Mouse (Mus musculus) layer of hippocampus, postnatal 10 days (tissue): ENCODE measurements at regions not wholly inside any gene's neighbourhood (a gene's known extent, or its start where the extent isn't known, plus 50 kb on each side); places are given as distances from the start of the nearest gene placed in this dataset.

ENCODE experiments used
- DNase-seq, 2 experiments: peaks; one replicate each; pipeline ENCODE4 v3.0.0; 2021; ENCODE audit warnings: low spot score in 2 of 2

DNA sequence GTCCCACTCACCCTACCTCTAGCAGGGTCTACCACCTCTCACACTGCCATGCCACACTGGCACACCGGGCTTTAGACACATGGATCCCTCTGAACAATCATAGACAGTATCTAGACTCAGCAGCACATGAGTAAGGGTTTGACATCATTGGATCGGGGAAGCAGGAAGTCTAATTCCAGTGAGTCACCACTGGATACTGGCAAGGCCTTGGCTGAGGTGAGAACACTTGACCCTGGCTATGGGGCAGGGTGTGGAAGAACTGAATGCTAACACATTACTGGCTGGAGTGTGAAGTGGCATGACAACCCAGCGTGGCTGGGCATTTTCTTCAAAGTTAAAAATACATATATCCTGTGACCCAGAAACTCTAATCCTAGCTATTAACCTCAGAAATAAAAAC is 114.4 kb downstream of the H2afy start:
- no peak for DNase-seq

DNA sequence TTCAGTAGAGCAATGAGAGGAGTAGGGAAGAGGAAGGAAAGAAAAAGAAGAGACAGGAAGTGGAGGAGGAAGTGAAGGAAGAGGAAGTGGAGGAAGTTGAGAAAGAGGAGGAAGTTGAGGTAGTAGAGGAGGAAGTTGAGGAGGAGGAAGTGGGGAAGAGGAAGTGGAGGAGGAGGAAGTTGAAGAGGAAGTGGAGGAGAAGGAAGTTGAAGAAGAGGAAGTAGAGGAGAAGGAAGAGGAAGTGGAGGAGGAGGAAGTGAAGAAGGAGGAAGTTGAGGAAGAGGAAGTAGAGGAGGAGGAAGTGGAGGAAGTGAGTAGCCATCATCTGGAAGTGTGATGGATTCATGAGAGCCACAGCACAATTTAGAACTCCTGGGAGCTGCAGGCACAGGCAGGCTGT is 122.2 kb downstream of the H2afy start:
- DNase-seq, result no peak

- no peak for DNase-seq
Measured at GRCm38 (mm10) chr13:56010416-56010815, 125.7 kb downstream of the H2afy start.

GRCm38 (mm10) chr13:56006827-56007226 is 129.3 kb downstream of the H2afy start:
- no peak for DNase-seq

DNA sequence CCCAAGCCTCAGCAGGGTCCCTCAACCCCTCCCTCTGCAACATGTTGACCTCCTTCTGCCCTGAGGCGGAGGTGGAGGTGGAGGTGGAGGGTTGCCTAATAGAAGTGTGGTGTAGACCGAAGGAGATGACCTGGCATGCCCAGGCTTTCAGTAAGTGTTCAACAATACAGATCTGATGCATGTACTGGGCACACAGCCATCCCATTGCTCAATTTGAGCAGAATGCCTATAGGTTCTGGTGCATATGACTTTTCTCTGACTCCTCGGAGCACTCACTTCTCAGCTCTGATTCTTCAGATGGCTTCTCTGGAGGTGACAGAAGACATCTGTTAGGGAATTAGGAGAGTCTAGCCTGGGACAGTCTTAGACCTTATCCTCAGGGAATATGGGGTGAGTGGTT is 130.4 kb downstream of the H2afy start:
- DNase-seq, result no peak

GRCm38 (mm10) chr13:56003724-56004393 is 132.3 kb downstream of the H2afy start:
- no peak for DNase-seq

DNA sequence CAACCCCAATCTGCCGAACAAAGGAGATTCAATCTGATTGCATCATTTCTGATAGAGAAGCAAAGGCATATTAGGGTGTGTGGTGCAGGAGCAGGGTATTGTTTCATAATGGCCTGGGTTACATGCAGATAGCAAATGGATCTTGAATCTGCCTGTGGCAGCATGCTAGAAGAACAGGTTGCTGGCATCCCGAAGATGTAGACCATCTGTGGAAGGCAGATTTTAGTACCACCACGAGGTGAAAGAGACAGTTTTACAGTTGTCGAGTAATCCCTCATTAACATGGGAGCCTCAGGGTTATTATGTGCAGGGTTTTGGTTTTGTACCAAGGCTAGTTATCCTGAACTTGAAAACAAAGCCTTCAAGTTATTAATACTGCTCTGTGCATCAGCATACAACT is 140.9 kb downstream of the H2afy start:
- peak in 1 of 2 experiments; percentile 52 for DNase-seq

GRCm38 (mm10) chr13:55994460-55994859 is 141.7 kb downstream of the H2afy start:
- DNase-seq, result no peak

DNA sequence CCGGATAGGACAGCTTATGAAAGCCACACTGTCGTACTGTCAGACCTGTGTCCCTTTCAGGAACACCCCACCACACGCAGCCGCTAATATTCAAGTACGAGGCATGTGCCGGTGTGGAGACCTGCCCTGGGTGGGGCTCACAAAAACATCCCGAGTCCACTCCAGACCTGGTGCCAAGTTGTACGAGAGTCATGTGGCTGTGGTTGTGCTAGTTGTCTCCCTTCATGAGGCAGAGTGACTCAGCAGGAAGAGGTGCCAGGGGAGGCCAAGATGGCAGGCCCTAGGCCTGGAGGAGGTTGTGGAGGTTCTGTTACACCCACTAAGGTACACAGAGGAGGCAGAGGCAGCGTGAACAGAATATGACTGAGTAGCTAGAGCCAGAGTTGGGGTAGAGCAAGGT is 143.5 kb downstream of the H2afy start:
- no peak for DNase-seq

DNA sequence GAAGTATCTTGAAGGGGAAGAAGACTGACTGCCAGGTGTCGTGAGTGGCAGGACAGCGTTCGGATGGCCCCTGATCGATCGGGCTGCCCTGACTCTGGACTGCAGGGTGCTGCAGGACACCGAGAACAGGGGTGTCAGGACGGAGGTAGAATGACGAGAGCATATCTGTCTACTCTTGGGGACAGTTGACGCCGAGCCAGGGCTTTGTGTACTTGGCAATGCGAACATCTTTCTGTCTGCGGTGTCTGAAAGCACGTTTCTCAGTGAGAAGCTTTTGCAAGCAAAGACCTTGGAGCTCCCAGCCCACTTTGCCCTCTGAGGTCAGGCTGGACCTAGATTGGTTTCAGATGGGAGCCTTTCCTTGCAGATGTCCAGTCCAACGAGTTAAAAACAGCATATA is 144.9 kb downstream of the H2afy start:
- DNase-seq, result no peak

GRCm38 (mm10) chr13:55990186-55990585 is 146.0 kb downstream of the H2afy start:
- no peak for DNase-seq

- DNase-seq, result no peak
Measured at GRCm38 (mm10) chr13:55989401-55989800, 146.8 kb downstream of the H2afy start.

DNA sequence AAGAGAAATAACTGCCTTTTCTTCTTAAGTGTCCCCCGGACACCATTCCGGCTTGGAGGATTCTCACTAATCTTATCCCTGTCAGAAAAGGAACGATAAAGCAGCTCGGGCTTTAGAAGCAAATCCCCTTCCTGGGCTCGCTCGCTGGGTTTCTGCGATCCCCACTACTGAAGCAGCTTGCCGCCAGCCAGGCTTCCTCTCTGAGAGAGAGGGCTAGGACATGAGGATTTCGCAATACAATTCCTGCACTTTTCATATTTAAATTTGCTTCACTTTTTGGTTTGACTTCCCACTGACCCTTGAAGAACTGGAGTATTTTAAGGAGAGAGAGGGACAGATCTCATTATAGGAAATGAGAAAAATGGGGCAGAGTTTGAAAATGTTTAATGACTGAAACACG is 149.4 kb upstream of the Pitx1 start:
- no peak for DNase-seq

DNA sequence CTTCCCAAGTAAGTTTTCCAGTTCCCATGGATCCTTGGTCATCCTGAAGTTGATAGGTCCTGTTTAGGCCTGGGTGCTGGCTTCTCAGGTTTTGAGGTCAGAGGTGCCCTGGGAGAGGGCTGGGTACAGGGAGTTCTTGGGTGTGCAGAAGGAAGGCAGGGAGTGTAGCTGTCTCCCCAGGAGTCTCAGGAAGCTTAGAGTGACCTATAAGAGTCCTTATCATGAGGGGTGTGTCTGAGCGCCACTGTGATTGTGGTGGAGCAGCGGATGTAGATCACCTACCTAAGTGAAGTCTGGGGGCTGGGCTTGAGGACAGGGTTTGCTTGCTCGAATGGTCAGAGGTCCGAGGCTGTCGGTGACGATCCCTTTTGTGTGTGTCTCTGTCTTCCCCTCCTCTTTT is 148.8 kb upstream of the Pitx1 start:
- no peak for DNase-seq

- no peak for DNase-seq
Measured at GRCm38 (mm10) chr13:55983851-55984250, 147.9 kb upstream of the Pitx1 start.

DNA sequence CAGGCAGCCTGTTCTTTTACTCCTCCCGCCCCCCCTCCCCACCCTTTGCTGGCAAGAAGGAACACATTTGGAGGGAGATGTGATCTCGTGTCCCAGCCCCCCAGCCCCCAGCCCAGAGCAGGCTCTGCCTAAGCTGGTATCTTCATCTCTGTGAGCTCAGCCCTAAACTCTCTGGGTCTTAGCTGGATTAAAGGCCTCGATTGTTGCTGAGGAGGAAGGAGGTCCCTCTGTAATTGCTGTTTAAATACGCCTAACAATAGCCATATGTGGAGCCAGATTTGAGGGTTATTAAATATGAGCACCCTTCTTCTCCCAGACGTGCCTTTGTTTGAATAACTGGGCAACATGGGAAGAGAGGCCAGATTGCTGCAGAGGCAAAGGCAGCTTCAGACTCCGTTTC is 145.0 kb upstream of the Pitx1 start:
- DNase-seq, result no peak

GRCm38 (mm10) chr13:55977902-55978301 is 141.9 kb upstream of the Pitx1 start:
- DNase-seq, result no peak

GRCm38 (mm10) chr13:55976911-55977381 is 141.0 kb upstream of the Pitx1 start:
- DNase-seq, result no peak

DNA sequence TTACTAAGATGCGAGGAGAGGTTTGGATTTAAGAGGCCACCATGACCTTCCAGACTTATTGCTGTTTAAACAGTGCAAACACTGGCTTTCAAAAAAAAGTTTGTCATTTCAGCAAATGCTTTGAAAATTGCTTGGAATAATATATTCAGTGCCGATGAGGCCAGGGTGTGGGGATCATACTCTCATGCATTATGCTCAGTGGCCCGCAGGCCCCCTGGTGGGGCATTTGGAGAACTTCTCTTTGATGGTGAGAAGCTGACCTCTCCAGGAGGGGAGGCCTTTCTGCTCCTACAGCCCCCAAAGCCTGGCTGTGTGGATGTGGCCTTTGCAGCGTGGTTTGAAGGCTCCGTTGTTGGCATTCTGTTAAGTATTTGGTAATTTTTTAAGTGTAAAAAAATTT is 138.1 kb upstream of the Pitx1 start:
- DNase-seq, result no peak

- no peak for DNase-seq
Measured at GRCm38 (mm10) chr13:55970687-55971086, 134.7 kb upstream of the Pitx1 start.

DNA sequence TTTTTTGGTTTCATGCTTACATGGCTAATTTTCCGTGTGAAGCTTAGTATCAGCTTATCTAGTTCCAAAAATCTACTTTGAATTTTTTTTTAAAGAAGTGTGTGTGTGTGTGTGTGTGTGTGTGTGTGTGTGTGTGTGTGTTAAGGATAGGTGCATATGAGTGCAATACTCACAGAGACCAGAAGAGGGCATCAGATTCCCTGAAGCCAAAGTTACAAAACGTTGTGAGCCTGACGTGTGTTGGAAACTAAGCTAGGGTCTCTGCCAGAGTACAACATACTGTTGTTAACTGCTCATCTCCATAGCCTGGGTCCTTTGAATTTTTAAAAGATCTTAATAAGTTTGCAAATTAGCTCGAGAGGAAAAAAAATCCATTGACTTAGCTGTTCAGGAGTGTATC is 133.5 kb upstream of the Pitx1 start:
- no peak for DNase-seq

DNA sequence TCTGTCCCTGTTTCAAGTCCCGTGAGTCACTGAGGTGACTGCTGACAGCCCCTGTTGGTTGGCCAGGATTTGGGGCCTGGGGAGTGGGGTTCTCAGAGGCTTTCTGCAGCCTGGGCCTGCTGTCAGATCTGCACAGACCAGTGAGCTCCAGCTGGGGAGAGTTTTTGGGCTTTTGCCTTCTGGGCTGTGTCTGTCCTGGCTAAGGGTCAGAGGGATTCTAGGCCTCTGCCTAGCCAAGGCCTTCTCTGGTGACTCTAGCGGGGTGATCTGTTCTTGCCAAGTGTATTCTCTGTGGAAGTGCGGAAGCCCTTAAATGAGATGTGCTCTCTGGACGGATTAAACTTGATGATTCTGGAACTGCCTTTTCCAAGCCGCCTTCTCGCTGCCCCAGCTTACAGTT is 131.2 kb upstream of the Pitx1 start:
- no peak for DNase-seq

GRCm38 (mm10) chr13:55963005-55963620 is 127.1 kb upstream of the Pitx1 start:
- DNase-seq, result peak; percentile 70 to 76
